Mouse (Mus musculus): ENCODE measurements around the gene H2-Oa. TPM values are rescaled to one million over a fixed set of nuclear protein-coding genes. Genes with fewer than 3 reads are reported as not detected.

The H2-Oa gene
- polyA plus RNA-seq, 1 experiment from 2014 or later = 3.1 TPM

- Histone ChIP-seq H3K4me3 (ENCODE audit: low read length) (no peak overlapping the region), H3K4me1 (ENCODE audit: control insufficient read depth, insufficient read depth, low read length) (peaks cover 9% of the 10 kb centered on the region), H3K27me3 (ENCODE audit: control insufficient read depth, insufficient read depth, low read length) (peaks cover 15% of the 10 kb centered on the region; the same call in 1 of the 2 replicates), H3K9ac (ENCODE audit: low read length) (no peak overlapping the region), H3K9me3 (replicated peaks; ENCODE audit: control insufficient read depth, low read length) (no peaks in the 10 kb centered on the region), H3K4me2 (ENCODE audit: low read depth, low read length) (no peak overlapping the region), H3K27ac (ENCODE audit: low read length) (no peak overlapping the region), H3K36me3 (ENCODE audit: control insufficient read depth, insufficient read depth) (no peaks in the 10 kb centered on the region)
- ATAC-seq (replicated peaks; ENCODE audit: extremely low read depth, insufficient read depth, low FRiP score) = no peak
- 77% methylated on average over 11 of the region's 11 CpGs for WGBS
Observed at GRCm38 (mm10) chr17:34133289-34133688, 41.1 kb downstream of the H2-Oa start.

- ATAC-seq (replicated peaks; ENCODE audit: extremely low read depth, insufficient read depth, low FRiP score) = no peak
- H3K27ac ChIP-seq (ENCODE audit: low read length) = no peak overlapping the region
- peaks cover 4% of the 10 kb centered on the region; the same call in 1 of the 2 replicates for H3K4me1 ChIP-seq (ENCODE audit: control insufficient read depth, insufficient read depth, low read length)
- H3K27me3 ChIP-seq (ENCODE audit: control insufficient read depth, insufficient read depth, low read length) = peaks cover 21% of the 10 kb centered on the region; the same call in 1 of the 2 replicates
- no peaks in the 10 kb centered on the region for H3K9me3 ChIP-seq (replicated peaks; ENCODE audit: control insufficient read depth, low read length)
- H3K4me2 ChIP-seq (ENCODE audit: low read depth, low read length) = no peak overlapping the region
- 73% methylated on average over 3 of the region's 3 CpGs for WGBS
- H3K36me3 ChIP-seq (ENCODE audit: control insufficient read depth, insufficient read depth) = no peaks in the 10 kb centered on the region
- no peak overlapping the region for H3K4me3 ChIP-seq (ENCODE audit: low read length)
- no peak overlapping the region for H3K9ac ChIP-seq (ENCODE audit: low read length)
Observed at GRCm38 (mm10) chr17:34134451-34134850, 42.3 kb downstream of the H2-Oa start.

GRCm38 (mm10) chr17:34135297-34136224 lies 43.4 kb downstream of the H2-Oa start:
- 7% methylated on average over 31 of the region's 31 CpGs for WGBS
- peak; percentile 98 for ATAC-seq (replicated peaks; ENCODE audit: extremely low read depth, insufficient read depth, low FRiP score)
- Histone ChIP-seq H3K36me3 (ENCODE audit: control insufficient read depth, insufficient read depth) (no peaks in the 10 kb centered on the region), H3K4me1 (ENCODE audit: control insufficient read depth, insufficient read depth, low read length) (peaks cover 12% of the 10 kb centered on the region), H3K4me2 (ENCODE audit: low read depth, low read length) (peak overlapping the region; percentile 83), H3K9me3 (replicated peaks; ENCODE audit: control insufficient read depth, low read length) (no peaks in the 10 kb centered on the region), H3K9ac (ENCODE audit: low read length) (peak overlapping the region; percentile 52; the same call in 1 of the 2 replicates), H3K27me3 (ENCODE audit: control insufficient read depth, insufficient read depth, low read length) (peaks cover 25% of the 10 kb centered on the region; the same call in 1 of the 2 replicates), H3K27ac (ENCODE audit: low read length) (peak overlapping the region; percentile 26; the same call in 1 of the 2 replicates), H3K4me3 (ENCODE audit: low read length) (peak overlapping the region; percentile 53)

GRCm38 (mm10) chr17:34137601-34138000 lies 45.5 kb downstream of the H2-Oa start:
- no peak overlapping the region for H3K4me3 ChIP-seq (ENCODE audit: low read length)
- no peak overlapping the region for H3K27ac ChIP-seq (ENCODE audit: low read length)
- 67% methylated on average over 7 of the region's 7 CpGs for WGBS
- H3K4me2 ChIP-seq (ENCODE audit: low read depth, low read length) = no peak overlapping the region
- H3K9me3 ChIP-seq (replicated peaks; ENCODE audit: control insufficient read depth, low read length) = no peaks in the 10 kb centered on the region
- peaks cover 12% of the 10 kb centered on the region for H3K4me1 ChIP-seq (ENCODE audit: control insufficient read depth, insufficient read depth, low read length)
- no peak for ATAC-seq (replicated peaks; ENCODE audit: extremely low read depth, insufficient read depth, low FRiP score)
- peaks cover 35% of the 10 kb centered on the region for H3K27me3 ChIP-seq (ENCODE audit: control insufficient read depth, insufficient read depth, low read length)
- no peak overlapping the region for H3K9ac ChIP-seq (ENCODE audit: low read length)
- no peaks in the 10 kb centered on the region for H3K36me3 ChIP-seq (ENCODE audit: control insufficient read depth, insufficient read depth)

GRCm38 (mm10) chr17:34138655-34139054 lies 46.5 kb downstream of the H2-Oa start:
- Histone ChIP-seq H3K4me3 (ENCODE audit: low read length) (no peak overlapping the region), H3K4me1 (ENCODE audit: control insufficient read depth, insufficient read depth, low read length) (peaks cover 12% of the 10 kb centered on the region), H3K27ac (ENCODE audit: low read length) (no peak overlapping the region), H3K9me3 (replicated peaks; ENCODE audit: control insufficient read depth, low read length) (no peaks in the 10 kb centered on the region), H3K9ac (ENCODE audit: low read length) (no peak overlapping the region), H3K27me3 (ENCODE audit: control insufficient read depth, insufficient read depth, low read length) (peaks cover 35% of the 10 kb centered on the region), H3K36me3 (ENCODE audit: control insufficient read depth, insufficient read depth) (no peaks in the 10 kb centered on the region), H3K4me2 (ENCODE audit: low read depth, low read length) (no peak overlapping the region)
- WGBS = 71% methylated on average over 7 of the region's 7 CpGs
- no peak for ATAC-seq (replicated peaks; ENCODE audit: extremely low read depth, insufficient read depth, low FRiP score)

GRCm38 (mm10) chr17:34139416-34139815 lies 47.3 kb downstream of the H2-Oa start:
- Histone ChIP-seq H3K4me1 (ENCODE audit: control insufficient read depth, insufficient read depth, low read length) (peaks cover 12% of the 10 kb centered on the region), H3K9me3 (replicated peaks; ENCODE audit: control insufficient read depth, low read length) (no peaks in the 10 kb centered on the region), H3K36me3 (ENCODE audit: control insufficient read depth, insufficient read depth) (no peaks in the 10 kb centered on the region), H3K27me3 (ENCODE audit: control insufficient read depth, insufficient read depth, low read length) (peaks cover 35% of the 10 kb centered on the region), H3K4me3 (ENCODE audit: low read length) (peak overlapping the region; percentile 47), H3K4me2 (ENCODE audit: low read depth, low read length) (peak overlapping the region; percentile 86), H3K9ac (ENCODE audit: low read length) (peak overlapping the region; percentile 69), H3K27ac (ENCODE audit: low read length) (no peak overlapping the region)
- 9% methylated on average over 16 of the region's 16 CpGs for WGBS
- ATAC-seq (replicated peaks; ENCODE audit: extremely low read depth, insufficient read depth, low FRiP score) = no peak

- no peaks in the 10 kb centered on the region for H3K9me3 ChIP-seq (replicated peaks; ENCODE audit: control insufficient read depth, low read length)
- peaks cover 12% of the 10 kb centered on the region for H3K4me1 ChIP-seq (ENCODE audit: control insufficient read depth, insufficient read depth, low read length)
- peak overlapping the region; percentile 86 for H3K4me2 ChIP-seq (ENCODE audit: low read depth, low read length)
- no peak overlapping the region for H3K9ac ChIP-seq (ENCODE audit: low read length)
- no peak overlapping the region; the same call in 1 of the 2 replicates for H3K4me3 ChIP-seq (ENCODE audit: low read length)
- H3K27me3 ChIP-seq (ENCODE audit: control insufficient read depth, insufficient read depth, low read length) = peaks cover 35% of the 10 kb centered on the region
- no peak overlapping the region for H3K27ac ChIP-seq (ENCODE audit: low read length)
- WGBS = 7% methylated on average over 5 of the region's 5 CpGs
- H3K36me3 ChIP-seq (ENCODE audit: control insufficient read depth, insufficient read depth) = no peaks in the 10 kb centered on the region
- no peak for ATAC-seq (replicated peaks; ENCODE audit: extremely low read depth, insufficient read depth, low FRiP score)
Observed at GRCm38 (mm10) chr17:34140240-34140639, 48.1 kb downstream of the H2-Oa start.

- no peak overlapping the region for H3K4me2 ChIP-seq (ENCODE audit: low read depth, low read length)
- H3K27ac ChIP-seq (ENCODE audit: low read length) = no peak overlapping the region
- ATAC-seq (replicated peaks; ENCODE audit: extremely low read depth, insufficient read depth, low FRiP score) = no peak
- peaks cover 35% of the 10 kb centered on the region for H3K27me3 ChIP-seq (ENCODE audit: control insufficient read depth, insufficient read depth, low read length)
- H3K9ac ChIP-seq (ENCODE audit: low read length) = no peak overlapping the region
- no peaks in the 10 kb centered on the region for H3K36me3 ChIP-seq (ENCODE audit: control insufficient read depth, insufficient read depth)
- H3K4me3 ChIP-seq (ENCODE audit: low read length) = no peak overlapping the region
- H3K9me3 ChIP-seq (replicated peaks; ENCODE audit: control insufficient read depth, low read length) = no peaks in the 10 kb centered on the region
- H3K4me1 ChIP-seq (ENCODE audit: control insufficient read depth, insufficient read depth, low read length) = peaks cover 9% of the 10 kb centered on the region
- 45% methylated on average over 4 of the region's 4 CpGs for WGBS
Observed at GRCm38 (mm10) chr17:34141448-34141847, 49.3 kb downstream of the H2-Oa start.

- no peak for ATAC-seq (replicated peaks; ENCODE audit: extremely low read depth, insufficient read depth, low FRiP score)
- peaks cover 27% of the 10 kb centered on the region for H3K27me3 ChIP-seq (ENCODE audit: control insufficient read depth, insufficient read depth, low read length)
- peaks cover 9% of the 10 kb centered on the region for H3K4me1 ChIP-seq (ENCODE audit: control insufficient read depth, insufficient read depth, low read length)
- 67% methylated on average over 7 of the region's 7 CpGs for WGBS
- H3K27ac ChIP-seq (ENCODE audit: low read length) = peak overlapping the region; percentile 61; the same call in 1 of the 2 replicates
- H3K4me3 ChIP-seq (ENCODE audit: low read length) = no peak overlapping the region
- H3K4me2 ChIP-seq (ENCODE audit: low read depth, low read length) = no peak overlapping the region
- H3K9ac ChIP-seq (ENCODE audit: low read length) = no peak overlapping the region
- H3K9me3 ChIP-seq (replicated peaks; ENCODE audit: control insufficient read depth, low read length) = no peaks in the 10 kb centered on the region
- no peaks in the 10 kb centered on the region for H3K36me3 ChIP-seq (ENCODE audit: control insufficient read depth, insufficient read depth)
Observed at GRCm38 (mm10) chr17:34142456-34143010, 50.4 kb downstream of the H2-Oa start.

Measured in heart, embryonic 16.5 days (tissue).